Mouse (Mus musculus) ES-E14 (cell line): ENCODE measurements around the gene Itga10.

Experiments used
- MAFK ChIP-seq: IDR thresholded peaks from 2 replicates; pipeline ENCODE4 v1.6.1; 2014; ENCODE audit warnings: mild to moderate bottlenecking, low read depth, low read length, inconsistent platforms; ENCODE audit not compliant: insufficient read depth
- ZC3H11A ChIP-seq: IDR thresholded peaks from 2 replicates; pipeline ENCODE4 v1.6.1; 2012; ENCODE audit warnings: low read depth, mild to moderate bottlenecking, inconsistent platforms, low read length, borderline replicate concordance
- ZNF384 ChIP-seq: IDR thresholded peaks from 2 replicates; pipeline ENCODE4 v1.6.1; 2012; ENCODE audit warnings: low read depth, low read length, inconsistent platforms

- no peak for TF ChIP-seq ZNF384
- no peak for TF ChIP-seq ZC3H11A
- no peak for TF ChIP-seq MAFK
Measured at GRCm38 (mm10) chr3:96603311-96603710, 42.1 kb upstream of the Itga10 start.
